Mouse (Mus musculus): ENCODE measurements at regions not wholly inside any gene's neighbourhood (a gene's known extent, or its start where the extent isn't known, plus 50 kb on each side); places are given as distances from the start of the nearest gene placed in this dataset.
A peak's percentile ranks its signal among the peaks of the same experiment; 100 is the strongest.

DNA sequence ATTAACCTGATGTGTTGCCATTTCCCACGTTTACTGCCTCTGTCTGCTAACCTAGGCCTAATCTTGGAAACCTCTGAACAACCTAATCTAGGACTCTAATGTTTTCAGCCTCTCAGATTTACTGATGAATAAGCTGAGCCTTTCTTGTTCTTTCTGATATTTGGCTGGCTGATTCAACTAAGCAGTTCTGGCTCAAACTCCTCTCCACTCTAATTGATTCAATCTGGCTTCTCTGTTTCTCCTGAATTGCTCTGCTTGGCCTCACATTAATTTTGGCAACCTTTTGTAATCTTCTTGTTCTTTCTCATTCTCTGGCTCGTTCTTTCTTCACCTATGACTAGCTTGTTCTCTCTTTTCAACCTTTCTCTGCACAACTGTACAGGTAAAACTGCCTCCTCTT, 1561.2 kb upstream of the Zeb2 start:
- Histone ChIP-seq H3K4me2 (replicated peaks) (no peak overlapping the region), H3K9ac (no peak overlapping the region), H3K9me3 (ENCODE audit: control insufficient read depth, low read length) (no peaks in the 10 kb centered on the region), H3K4me3 (replicated peaks; ENCODE audit: low read length) (no peak overlapping the region), H3K27me3 (ENCODE audit: control insufficient read depth, insufficient read depth, low read length) (no peaks in the 10 kb centered on the region), H3K27ac (no peak overlapping the region), H3K4me1 (replicated peaks; ENCODE audit: control insufficient read depth, insufficient read depth, low read length) (no peaks in the 10 kb centered on the region), H3K36me3 (replicated peaks; ENCODE audit: control insufficient read depth, insufficient read depth) (no peaks in the 10 kb centered on the region)
- WGBS: 58% methylated on average over 2 of the region's 2 CpGs
- no peak for DNase-seq (ENCODE audit: low spot score)
- no peak for ATAC-seq (ENCODE audit: low FRiP score)

DNA sequence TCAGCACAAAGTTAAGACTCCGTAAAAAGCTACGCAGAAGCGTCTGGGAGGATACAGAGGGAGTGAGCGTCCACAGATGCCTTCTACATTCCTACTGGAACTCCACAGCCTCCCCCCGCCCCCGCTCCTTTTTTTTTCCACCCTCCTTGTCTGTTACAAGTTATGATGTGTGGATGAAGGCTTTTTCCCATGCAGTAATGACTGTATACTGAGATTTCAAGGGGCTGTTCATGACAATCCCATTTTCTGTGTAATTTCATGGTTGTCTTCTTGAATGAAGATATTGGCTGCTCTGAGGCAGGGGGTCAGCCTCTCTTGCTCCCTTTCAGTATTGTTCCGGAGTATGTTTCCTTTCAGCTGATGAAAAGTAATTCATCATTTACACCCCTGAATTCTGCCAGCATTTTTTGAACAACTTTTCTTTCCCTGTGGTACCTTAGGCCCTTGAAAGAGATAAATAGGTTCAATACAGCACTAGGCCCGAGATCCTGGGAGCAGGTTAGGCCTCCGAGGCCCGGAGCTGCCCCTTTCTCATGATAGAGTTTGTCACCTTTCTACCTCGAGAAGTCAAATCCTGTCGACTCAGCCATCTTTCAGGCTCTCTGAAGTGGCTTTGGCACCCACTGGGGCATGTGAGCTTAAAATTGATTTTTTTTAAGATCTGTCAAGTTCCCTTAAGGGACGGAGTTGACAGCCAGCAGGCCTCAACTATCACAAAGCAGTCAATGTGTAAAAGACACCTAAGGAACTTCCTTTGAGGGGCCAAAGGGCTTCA, 1552.5 kb upstream of the Zeb2 start:
- H3K9ac ChIP-seq: no peak overlapping the region
- H3K4me2 ChIP-seq (replicated peaks): no peak overlapping the region
- 25% methylated on average over 13 of the region's 13 CpGs for WGBS
- no peaks in the 10 kb centered on the region for H3K36me3 ChIP-seq (replicated peaks; ENCODE audit: control insufficient read depth, insufficient read depth)
- H3K27ac ChIP-seq: no peak overlapping the region
- H3K4me3 ChIP-seq (replicated peaks; ENCODE audit: low read length): no peak overlapping the region
- H3K4me1 ChIP-seq (replicated peaks; ENCODE audit: control insufficient read depth, insufficient read depth, low read length): peaks cover 12% of the 10 kb centered on the region
- H3K9me3 ChIP-seq (ENCODE audit: control insufficient read depth, low read length): no peaks in the 10 kb centered on the region
- no peaks in the 10 kb centered on the region for H3K27me3 ChIP-seq (ENCODE audit: control insufficient read depth, insufficient read depth, low read length)
- ATAC-seq (ENCODE audit: low FRiP score) (peak; percentile 79), DNase-seq (ENCODE audit: low spot score) (peak; percentile 44)

DNA sequence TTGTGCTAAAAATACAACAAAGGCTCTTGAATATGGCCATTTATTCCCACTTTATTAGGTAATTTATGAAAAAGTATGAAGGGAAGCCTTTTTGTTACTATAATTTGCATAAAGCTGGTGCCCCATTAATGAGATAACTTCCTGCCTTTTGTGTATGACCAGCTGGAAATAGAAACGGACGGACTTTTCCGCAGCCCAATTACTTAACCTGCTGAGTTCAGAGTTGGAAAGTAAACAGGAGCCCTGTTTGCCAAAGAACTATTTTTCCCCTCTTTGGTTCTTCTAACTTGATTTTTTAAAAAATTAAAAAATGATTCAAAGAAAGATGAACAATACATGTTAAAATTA, 1549.8 kb upstream of the Zeb2 start:
- peak overlapping the region; percentile 21 for H3K4me2 ChIP-seq (replicated peaks)
- no peak for DNase-seq (ENCODE audit: low spot score)
- 4% methylated on average over 3 of the region's 3 CpGs for WGBS

DNA sequence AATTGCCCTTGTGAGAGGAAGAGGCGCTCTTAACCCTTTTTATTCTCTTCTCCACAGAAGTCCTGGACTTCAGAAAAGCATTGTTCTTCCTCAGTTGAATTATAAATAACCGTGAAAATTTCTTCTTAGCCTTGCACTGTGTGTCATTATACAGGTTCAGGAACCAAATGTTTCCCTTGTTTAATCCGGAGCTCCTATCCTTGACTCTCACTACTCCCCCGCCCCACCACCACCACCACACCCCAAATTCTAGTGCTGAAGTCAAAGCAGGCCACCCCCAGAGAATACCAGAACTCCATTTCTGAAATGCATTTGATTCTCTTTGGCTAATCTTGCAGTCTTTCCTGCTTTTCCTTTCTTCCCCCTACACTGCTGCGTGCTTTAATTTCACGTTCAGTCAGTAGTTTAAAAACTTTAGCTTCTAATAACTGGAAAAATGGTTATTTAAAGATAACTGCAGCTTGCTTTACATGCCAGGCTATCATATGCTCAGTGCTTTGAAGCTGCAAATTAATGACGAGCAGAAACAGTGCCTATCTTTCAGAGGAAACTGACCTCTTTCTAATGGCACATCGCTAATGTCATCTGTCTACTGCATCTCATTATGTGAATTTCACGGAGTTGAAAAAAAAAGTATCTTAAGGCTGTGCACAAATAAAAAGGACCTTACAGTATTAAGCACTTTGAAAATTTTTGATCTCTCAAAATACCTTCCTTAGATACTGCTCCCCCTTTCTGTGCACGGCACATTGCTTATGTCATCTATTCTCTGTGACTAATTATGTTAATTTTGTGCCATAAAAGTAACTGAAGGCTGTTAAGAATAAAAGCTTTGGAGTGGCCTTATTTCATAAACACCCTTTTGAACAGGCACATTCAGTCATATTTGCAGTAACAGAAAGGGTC, 1549.1 kb upstream of the Zeb2 start:
- WGBS: 13% methylated on average over 10 of the region's 10 CpGs
- DNase-seq (ENCODE audit: low spot score) (peak; percentile 41), ATAC-seq (ENCODE audit: low FRiP score) (peak; percentile 63)
- H3K4me1 ChIP-seq (replicated peaks; ENCODE audit: control insufficient read depth, insufficient read depth, low read length): peaks cover 12% of the 10 kb centered on the region
- H3K9me3 ChIP-seq (ENCODE audit: control insufficient read depth, low read length): no peaks in the 10 kb centered on the region
- H3K9ac ChIP-seq: no peak overlapping the region
- 0 out of 2 replicates have a peak overlapping the region, but pooled peaks have one; percentile 8 for H3K27ac ChIP-seq
- H3K27me3 ChIP-seq (ENCODE audit: control insufficient read depth, insufficient read depth, low read length): no peaks in the 10 kb centered on the region
- no peaks in the 10 kb centered on the region for H3K36me3 ChIP-seq (replicated peaks; ENCODE audit: control insufficient read depth, insufficient read depth)
- no peak overlapping the region for H3K4me3 ChIP-seq (replicated peaks; ENCODE audit: low read length)
- H3K4me2 ChIP-seq (replicated peaks): peak overlapping the region; percentile 21

More for the DNA sequence above, 1549.8 kb upstream of the Zeb2 start:
- Histone ChIP-seq H3K27ac (0 out of 2 replicates have a peak overlapping the region, but pooled peaks have one; percentile 8), H3K4me3 (replicated peaks; ENCODE audit: low read length) (no peak overlapping the region), H3K4me1 (replicated peaks; ENCODE audit: control insufficient read depth, insufficient read depth, low read length) (peaks cover 12% of the 10 kb centered on the region), H3K9me3 (ENCODE audit: control insufficient read depth, low read length) (no peaks in the 10 kb centered on the region), H3K27me3 (ENCODE audit: control insufficient read depth, insufficient read depth, low read length) (no peaks in the 10 kb centered on the region), H3K9ac (no peak overlapping the region), H3K36me3 (replicated peaks; ENCODE audit: control insufficient read depth, insufficient read depth) (no peaks in the 10 kb centered on the region)
- no peak for ATAC-seq (ENCODE audit: low FRiP score)

DNA sequence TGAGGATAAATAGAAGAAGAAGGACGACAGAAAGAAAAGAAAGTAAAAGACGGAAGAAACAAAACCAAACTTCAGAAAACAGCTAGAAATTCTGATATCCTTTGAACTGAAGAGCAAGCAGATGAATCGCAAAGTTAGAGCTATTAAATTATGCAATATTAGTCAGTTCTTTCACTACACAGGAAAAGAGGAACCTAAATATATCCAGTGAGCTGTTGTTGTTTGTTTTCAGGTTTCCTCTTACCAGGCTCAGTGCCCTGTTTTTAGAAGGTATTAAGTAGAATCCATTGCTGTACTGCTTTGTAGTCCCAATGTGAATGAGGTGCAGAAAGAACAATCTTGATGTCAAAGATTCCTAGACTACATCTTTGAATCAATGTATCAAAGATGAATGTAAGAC, 1544.7 kb upstream of the Zeb2 start:
- Histone ChIP-seq H3K36me3 (replicated peaks; ENCODE audit: control insufficient read depth, insufficient read depth) (no peaks in the 10 kb centered on the region), H3K4me3 (replicated peaks; ENCODE audit: low read length) (no peak overlapping the region), H3K27me3 (ENCODE audit: control insufficient read depth, insufficient read depth, low read length) (no peaks in the 10 kb centered on the region), H3K9me3 (ENCODE audit: control insufficient read depth, low read length) (no peaks in the 10 kb centered on the region), H3K27ac (no peak overlapping the region), H3K9ac (no peak overlapping the region), H3K4me1 (replicated peaks; ENCODE audit: control insufficient read depth, insufficient read depth, low read length) (peaks cover 11% of the 10 kb centered on the region), H3K4me2 (replicated peaks) (no peak overlapping the region)
- ATAC-seq (ENCODE audit: low FRiP score): no peak
- no peak for DNase-seq (ENCODE audit: low spot score)
- 85% methylated on average over 3 of the region's 3 CpGs for WGBS

DNA sequence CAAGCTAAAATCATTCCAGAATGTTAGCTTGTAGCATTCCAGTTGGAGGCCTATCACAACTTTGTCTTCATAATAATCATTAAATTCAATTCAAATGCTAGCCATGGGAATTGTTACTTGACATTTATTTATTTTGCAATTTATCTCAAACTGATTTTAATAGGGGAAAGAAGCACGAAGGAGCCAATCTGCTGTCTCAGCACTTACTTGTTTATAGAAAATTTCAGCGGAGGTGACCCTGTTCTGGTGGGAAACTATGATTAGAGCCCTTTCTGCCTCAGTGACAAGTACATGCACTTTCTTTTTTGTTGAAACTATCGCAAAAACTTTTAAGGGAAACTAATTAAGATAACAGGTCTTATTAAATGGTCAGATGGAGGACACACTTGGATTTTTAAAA, 1543.4 kb upstream of the Zeb2 start:
- WGBS: 77% methylated on average over 3 of the region's 3 CpGs
- H3K9me3 ChIP-seq (ENCODE audit: control insufficient read depth, low read length): no peaks in the 10 kb centered on the region

DNA sequence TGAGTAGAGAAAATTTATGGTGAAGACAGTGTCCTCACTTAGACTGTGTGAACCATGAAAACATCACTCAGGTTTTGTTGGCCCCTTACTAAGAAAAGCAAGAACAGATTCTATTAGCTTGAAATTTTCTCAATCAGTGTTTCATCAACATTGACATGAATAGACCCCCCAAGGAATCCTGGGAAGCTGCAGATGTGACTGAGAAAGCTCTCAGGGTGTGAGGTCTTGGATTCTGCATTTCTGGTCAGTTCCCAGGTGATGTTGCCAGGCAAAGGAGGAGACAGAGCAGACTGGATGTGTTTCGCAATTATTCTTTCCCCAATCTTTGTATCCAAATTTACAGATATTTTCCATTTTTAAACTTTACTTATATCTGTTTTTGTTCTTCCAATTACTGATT, 1538.1 kb upstream of the Zeb2 start:
- H3K4me2 ChIP-seq (replicated peaks): no peak overlapping the region
- DNase-seq (ENCODE audit: low spot score): no peak
- 67% methylated on average over 1 of the region's 1 CpGs for WGBS
- no peaks in the 10 kb centered on the region for H3K27me3 ChIP-seq (ENCODE audit: control insufficient read depth, insufficient read depth, low read length)
- ATAC-seq (ENCODE audit: low FRiP score): no peak
- no peak overlapping the region for H3K27ac ChIP-seq
- no peaks in the 10 kb centered on the region for H3K36me3 ChIP-seq (replicated peaks; ENCODE audit: control insufficient read depth, insufficient read depth)
- no peak overlapping the region for H3K9ac ChIP-seq
- no peak overlapping the region for H3K4me3 ChIP-seq (replicated peaks; ENCODE audit: low read length)
- no peaks in the 10 kb centered on the region for H3K9me3 ChIP-seq (ENCODE audit: control insufficient read depth, low read length)
- no peaks in the 10 kb centered on the region for H3K4me1 ChIP-seq (replicated peaks; ENCODE audit: control insufficient read depth, insufficient read depth, low read length)

More for the DNA sequence above, 1543.4 kb upstream of the Zeb2 start:
- DNase-seq (ENCODE audit: low spot score) (no peak), ATAC-seq (ENCODE audit: low FRiP score) (no peak)
- H3K27me3 ChIP-seq (ENCODE audit: control insufficient read depth, insufficient read depth, low read length): no peaks in the 10 kb centered on the region
- H3K36me3 ChIP-seq (replicated peaks; ENCODE audit: control insufficient read depth, insufficient read depth): no peaks in the 10 kb centered on the region
- H3K27ac ChIP-seq: no peak overlapping the region
- H3K9ac ChIP-seq: no peak overlapping the region
- H3K4me3 ChIP-seq (replicated peaks; ENCODE audit: low read length): no peak overlapping the region
- H3K4me2 ChIP-seq (replicated peaks): no peak overlapping the region
- H3K4me1 ChIP-seq (replicated peaks; ENCODE audit: control insufficient read depth, insufficient read depth, low read length): no peaks in the 10 kb centered on the region

DNA sequence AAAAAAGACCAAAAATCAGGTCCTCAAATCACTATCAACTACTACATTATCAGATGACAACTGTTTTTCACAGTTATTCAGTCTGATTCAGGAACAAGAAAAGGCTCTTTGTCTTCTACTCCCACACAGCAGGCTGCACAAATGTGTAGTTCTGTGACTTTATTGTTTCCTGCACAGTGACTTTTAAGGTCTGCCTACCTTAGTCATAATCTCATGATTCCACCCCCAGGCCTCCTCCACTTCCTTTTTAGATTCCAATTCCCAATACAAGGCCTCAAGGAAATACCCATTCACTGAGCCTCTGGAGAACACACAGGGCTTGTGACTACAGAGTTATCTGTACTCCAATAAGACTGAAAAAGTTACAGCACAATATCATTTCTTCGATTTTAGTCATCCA, 1535.4 kb upstream of the Zeb2 start:
- ATAC-seq (ENCODE audit: low FRiP score): no peak
- Histone ChIP-seq H3K4me2 (replicated peaks) (no peak overlapping the region), H3K9ac (no peak overlapping the region), H3K4me1 (replicated peaks; ENCODE audit: control insufficient read depth, insufficient read depth, low read length) (no peaks in the 10 kb centered on the region), H3K27ac (no peak overlapping the region), H3K4me3 (replicated peaks; ENCODE audit: low read length) (no peak overlapping the region), H3K9me3 (ENCODE audit: control insufficient read depth, low read length) (no peaks in the 10 kb centered on the region), H3K36me3 (replicated peaks; ENCODE audit: control insufficient read depth, insufficient read depth) (no peaks in the 10 kb centered on the region), H3K27me3 (ENCODE audit: control insufficient read depth, insufficient read depth, low read length) (no peaks in the 10 kb centered on the region)
- DNase-seq (ENCODE audit: low spot score): no peak
- 97% methylated on average over 1 of the region's 1 CpGs for WGBS

DNA sequence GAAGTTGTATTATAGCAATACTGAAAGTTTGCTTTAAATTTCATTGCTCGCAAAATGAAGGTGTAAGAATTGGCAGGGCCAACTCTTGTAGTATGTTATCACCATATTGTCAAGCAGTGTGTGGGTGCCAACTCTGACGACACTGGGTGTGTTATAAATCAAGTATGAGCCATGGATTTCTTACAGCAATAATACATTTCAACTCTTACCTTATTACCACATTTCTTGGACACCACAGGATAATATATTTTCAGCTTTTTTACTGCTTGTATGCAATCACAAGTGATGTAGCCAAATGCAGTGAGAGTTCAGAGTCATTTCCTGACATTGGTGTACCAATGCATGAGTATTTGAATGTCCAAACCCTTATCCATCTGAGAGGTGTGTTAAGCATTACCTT, 1529.2 kb upstream of the Zeb2 start:
- 83% methylated on average over 2 of the region's 2 CpGs for WGBS

More for the DNA sequence above, 1529.2 kb upstream of the Zeb2 start:
- Histone ChIP-seq H3K36me3 (replicated peaks; ENCODE audit: control insufficient read depth, insufficient read depth) (no peaks in the 10 kb centered on the region), H3K27ac (no peak overlapping the region), H3K27me3 (ENCODE audit: control insufficient read depth, insufficient read depth, low read length) (no peaks in the 10 kb centered on the region), H3K4me2 (replicated peaks) (no peak overlapping the region), H3K4me3 (replicated peaks; ENCODE audit: low read length) (no peak overlapping the region), H3K9me3 (ENCODE audit: control insufficient read depth, low read length) (no peaks in the 10 kb centered on the region), H3K9ac (no peak overlapping the region), H3K4me1 (replicated peaks; ENCODE audit: control insufficient read depth, insufficient read depth, low read length) (no peaks in the 10 kb centered on the region)
- no peak for ATAC-seq (ENCODE audit: low FRiP score)
- no peak for DNase-seq (ENCODE audit: low spot score)
